Mouse (Mus musculus) splenic B cell, adult 2 months (primary cell): ENCODE data around the gene Slc25a11.

Experiments used
- DNase-seq: peaks from one replicate; pipeline ENCODE4 v3.0.0-alpha.2; 2011; ENCODE audit warnings: low read depth, low spot score
- H3K27me3 ChIP-seq: 2 replicates; pipeline ENCODE4 v1.6.1; 2012; ENCODE audit warnings: mild to moderate bottlenecking, low read length, moderate library complexity, mixed read lengths; ENCODE audit not compliant: control insufficient read depth, poor library complexity, insufficient read depth, severe bottlenecking
- H3K36me3 ChIP-seq: 2 replicates; pipeline ENCODE4 v1.6.1; 2012; ENCODE audit warnings: mild to moderate bottlenecking, low read length, moderate library complexity, mixed read lengths; ENCODE audit not compliant: control insufficient read depth, poor library complexity, insufficient read depth, severe bottlenecking

The Slc25a11 gene

DNA sequence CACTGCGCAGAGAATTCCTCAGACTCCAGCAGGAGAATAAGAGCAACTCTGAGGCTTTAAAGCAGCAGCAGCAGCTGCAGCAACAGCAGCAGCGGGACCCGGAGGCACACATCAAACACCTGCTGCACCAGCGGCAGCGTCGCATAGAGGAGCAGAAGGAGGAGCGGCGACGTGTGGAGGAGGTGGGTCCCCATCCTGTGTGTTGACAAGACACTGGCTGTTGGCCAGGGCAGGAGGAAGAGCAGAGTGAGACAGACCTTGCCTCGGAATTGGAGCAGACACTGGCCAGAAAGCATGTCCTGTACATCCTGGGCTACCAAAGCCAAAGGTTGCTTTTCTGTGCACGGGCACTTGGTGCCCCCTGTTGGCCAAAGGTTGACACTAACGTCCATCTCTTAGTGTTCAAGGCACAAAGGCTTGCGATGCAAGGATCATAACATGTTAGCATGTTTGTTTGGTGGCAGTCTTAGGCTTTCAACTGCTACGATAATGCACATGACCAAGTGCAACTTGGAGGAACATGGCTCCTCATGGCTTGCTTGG lies 42.2 kb downstream of the Slc25a11 start:
- Histone ChIP-seq H3K36me3 (peaks cover 1% of the 10 kb centered on the region; the same call in 1 of the 2 replicates), H3K27me3 (no peaks in the 10 kb centered on the region)
- peak; percentile 84 for DNase-seq

DNA sequence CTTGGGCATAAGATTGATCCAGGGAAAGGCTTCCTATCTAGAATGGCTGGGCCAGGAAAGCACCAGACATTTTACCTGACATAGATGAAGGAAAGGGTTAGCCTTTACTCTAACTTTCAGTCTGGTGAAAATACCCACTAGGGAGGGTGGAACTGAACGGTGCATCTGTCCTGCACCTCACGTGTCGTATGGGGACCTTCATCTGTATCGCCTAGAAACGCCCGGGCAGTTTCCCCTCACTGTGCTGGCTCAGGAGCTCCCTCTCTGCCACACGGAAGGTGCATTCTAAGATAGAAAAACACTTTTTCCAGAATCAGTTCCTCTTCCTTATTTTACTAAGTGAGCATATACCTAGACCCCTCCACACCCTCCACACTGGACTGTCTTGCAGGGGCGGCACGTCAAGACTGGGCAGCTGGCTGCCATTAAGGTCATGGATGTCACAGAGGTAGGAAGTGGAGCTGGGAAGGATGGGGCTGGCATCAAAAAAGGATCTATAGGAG lies 48.8 kb downstream of the Slc25a11 start:
- Histone ChIP-seq H3K36me3 (no peaks in the 10 kb centered on the region), H3K27me3 (no peaks in the 10 kb centered on the region)
- DNase-seq: peak; percentile 16

DNA sequence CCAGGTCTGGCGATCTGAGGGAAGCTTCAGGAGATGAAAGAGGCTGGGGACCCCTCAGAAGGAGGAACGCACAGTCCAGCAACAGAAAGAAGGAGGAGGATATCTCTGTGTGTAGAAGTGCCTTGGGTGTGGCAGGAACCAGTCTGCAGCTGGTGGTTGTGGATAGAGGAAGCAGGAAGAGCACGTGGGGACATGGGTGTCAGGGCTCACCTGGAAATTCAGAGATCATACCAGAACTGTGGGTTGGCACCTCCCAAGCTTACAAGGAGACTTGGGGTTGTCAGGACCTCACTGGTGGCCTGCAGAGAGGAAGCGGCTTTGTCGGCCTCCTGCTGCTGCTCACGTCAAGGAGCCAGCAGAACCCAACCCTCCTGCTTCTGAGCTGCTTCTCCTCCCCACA lies 50.0 kb downstream of the Slc25a11 start:
- no peaks in the 10 kb centered on the region for H3K36me3 ChIP-seq
- no peaks in the 10 kb centered on the region for H3K27me3 ChIP-seq
- DNase-seq: peak; percentile 15

DNA sequence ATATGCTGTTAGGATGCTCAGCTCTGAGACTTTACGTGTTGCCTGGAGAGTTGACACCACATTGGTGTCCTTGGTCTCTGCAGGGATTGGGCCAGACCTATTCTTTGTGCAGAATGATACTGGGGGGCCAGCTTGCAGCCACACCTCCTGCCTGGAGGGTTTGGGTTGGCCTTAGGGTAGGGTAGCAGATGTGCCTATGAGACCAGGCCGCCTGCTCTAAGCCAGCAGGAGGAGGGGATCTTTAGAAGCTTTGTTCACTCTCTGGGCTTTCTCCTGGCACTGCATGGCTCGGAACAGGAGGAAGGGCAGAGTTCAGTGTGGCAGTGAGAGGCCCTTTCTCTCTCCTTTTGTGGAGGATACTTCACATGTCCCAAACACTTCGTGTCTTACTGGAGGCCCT lies 51.2 kb downstream of the Slc25a11 start:
- Histone ChIP-seq H3K36me3 (no peaks in the 10 kb centered on the region), H3K27me3 (no peaks in the 10 kb centered on the region)
- DNase-seq: no peak

DNA sequence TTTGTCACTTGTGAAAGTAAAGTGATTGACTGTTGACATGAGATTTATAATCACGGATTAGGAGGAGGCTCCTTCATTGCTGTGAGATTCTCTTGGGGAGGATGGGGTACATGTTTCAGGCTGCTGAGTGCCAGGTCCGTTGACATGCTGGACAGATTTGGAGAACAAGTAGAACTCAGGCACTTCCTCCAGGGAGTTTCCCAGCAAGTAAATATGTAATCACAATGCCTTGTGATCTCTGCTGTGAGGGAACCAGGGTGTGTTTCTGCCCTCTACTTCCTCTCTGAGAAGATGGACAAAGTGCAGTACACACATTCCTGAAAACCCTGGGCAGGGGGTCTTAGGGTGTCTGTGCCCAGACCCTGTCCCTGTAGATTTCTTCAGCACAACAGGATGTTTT lies 51.6 kb downstream of the Slc25a11 start:
- no peaks in the 10 kb centered on the region for H3K27me3 ChIP-seq
- DNase-seq: peak; percentile 31
- H3K36me3 ChIP-seq: no peaks in the 10 kb centered on the region

DNA sequence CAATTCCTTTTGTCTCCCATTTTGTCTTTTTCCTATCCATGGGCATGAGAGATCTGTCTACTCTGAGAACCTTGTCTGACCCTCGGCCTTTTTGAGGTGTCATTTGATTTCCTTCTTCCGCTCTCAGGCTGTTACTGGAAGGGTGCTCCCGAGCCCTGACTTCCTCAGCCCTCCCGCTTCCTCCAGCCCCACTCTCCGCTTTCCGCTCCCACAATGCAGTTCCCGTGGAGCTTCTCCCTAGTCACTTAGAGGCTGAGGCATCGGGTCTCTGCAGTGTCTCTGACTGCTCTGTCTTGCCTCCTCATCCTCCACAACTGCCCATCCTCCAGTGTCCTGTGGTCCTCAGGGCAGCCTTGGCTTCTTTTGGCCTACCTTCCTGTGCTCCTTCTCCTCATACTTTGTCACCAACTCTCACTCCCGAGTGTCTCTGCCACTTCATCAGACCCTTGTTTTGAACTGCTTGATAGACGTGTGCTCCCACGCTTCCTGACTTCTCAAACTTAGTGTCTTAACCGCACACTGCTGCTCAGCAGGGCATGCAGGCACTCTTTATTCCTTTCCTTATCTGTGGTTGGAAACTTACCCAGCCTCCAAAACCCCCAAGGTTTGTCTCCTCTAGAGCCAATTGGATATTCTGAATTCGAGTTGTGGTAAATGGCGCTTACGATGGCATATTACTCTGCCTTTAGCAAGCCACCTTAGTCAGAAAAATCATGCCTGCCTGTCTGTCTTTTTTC lies 52.9 kb downstream of the Slc25a11 start:
- H3K36me3 ChIP-seq: no peaks in the 10 kb centered on the region
- DNase-seq: no peak
- H3K27me3 ChIP-seq: no peaks in the 10 kb centered on the region
